Mouse (Mus musculus) midbrain, embryonic 15.5 days (tissue): Measurements from ENCODE around the gene Zfp385b. TPM values are rescaled to one million over a fixed set of nuclear protein-coding genes. Genes with fewer than 3 reads are reported as not detected.

Source experiments
- ATAC-seq: fragments of 200-750 bp; cut with Nextera tagmentation; replicated peaks from 2 replicates; pipeline ENCODE4 v1.8.0; 2017; ENCODE audit warnings: moderate TSS enrichment
- H3K27ac ChIP-seq: fragments of 300-500 bp; sonication (generic); 2 replicates; pipeline ENCODE4 v1.5.1; 2015; ENCODE audit warnings: mild to moderate bottlenecking, inconsistent platforms
- H3K27me3 ChIP-seq: fragments of 300-500 bp; sonication (generic); replicated peaks from 2 replicates; pipeline ENCODE4 v1.6.1; 2015; ENCODE audit warnings: inconsistent platforms
- H3K36me3 ChIP-seq: fragments of 300-500 bp; sonication (generic); replicated peaks from 2 replicates; pipeline ENCODE4 v1.6.1; 2015; ENCODE audit warnings: inconsistent platforms
- H3K4me1 ChIP-seq: fragments of 300-500 bp; sonication (generic); 2 replicates; pipeline ENCODE4 v1.6.1; 2015; ENCODE audit warnings: inconsistent platforms
- H3K4me2 ChIP-seq: fragments of 300-500 bp; sonication (generic); 2 replicates; pipeline ENCODE4 v1.6.1; 2015; ENCODE audit warnings: inconsistent platforms, mild to moderate bottlenecking, moderate library complexity
- H3K4me3 ChIP-seq: fragments of 300-500 bp; sonication (generic); 2 replicates; pipeline ENCODE4 v1.5.1; 2015; ENCODE audit warnings: mild to moderate bottlenecking, inconsistent platforms
- H3K9ac ChIP-seq: fragments of 300-500 bp; sonication (generic); 2 replicates; pipeline ENCODE4 v1.6.1; 2015; ENCODE audit warnings: mild to moderate bottlenecking, inconsistent platforms
- H3K9me3 ChIP-seq: fragments of 300-500 bp; sonication (generic); 2 replicates; pipeline ENCODE4 v1.6.1; 2016; ENCODE audit warnings: inconsistent platforms
- WGBS: fragments of 180-500 bp; shearing (Covaris S2); methylation state at CpG from one replicate; pipeline ENCODE4 v1.1.7; 2015; ENCODE audit warnings: mixed read lengths; 5-methylcytosine and 5-hydroxymethylcytosine counted together
- polyA plus RNA-seq: library from polyadenylated mRNA; unstranded; fragments of >200 nt; fragmentation: Nextera tagmentation; extraction: Ambion mirVana; gene quantifications from 2 replicates; pipeline ENCODE4 v1.2.1, GENCODE M21; 2015

The Zfp385b gene
- polyA plus RNA-seq, 1 experiment from 2014 or later: 13.2 TPM

GRCm38 (mm10) chr2:77519341-77519740, 300.1 kb downstream of the Zfp385b start:
- under 1% methylated on average over 14 of the region's 14 CpGs for WGBS
- H3K9me3 ChIP-seq: no peaks in the 10 kb centered on the region
- peak overlapping the region; percentile 61 for H3K4me2 ChIP-seq
- H3K27me3 ChIP-seq: no peaks in the 10 kb centered on the region
- ATAC-seq: peak; percentile 79
- no peaks in the 10 kb centered on the region for H3K36me3 ChIP-seq
- peak overlapping the region; percentile 33 for H3K4me3 ChIP-seq
- no peak overlapping the region; the same call in 1 of the 2 replicates for H3K27ac ChIP-seq
- peaks cover 16% of the 10 kb centered on the region for H3K4me1 ChIP-seq
- H3K9ac ChIP-seq: peak overlapping the region; percentile 13; the same call in 1 of the 2 replicates

- H3K9me3 ChIP-seq: no peaks in the 10 kb centered on the region
- H3K4me3 ChIP-seq: peak overlapping the region; percentile 33
- 7% methylated on average over 8 of the region's 8 CpGs for WGBS
- no peak overlapping the region for H3K27ac ChIP-seq
- no peak overlapping the region for H3K9ac ChIP-seq
- no peaks in the 10 kb centered on the region for H3K36me3 ChIP-seq
- peak; percentile 40; the same call in 1 of the 2 replicates for ATAC-seq
- H3K4me1 ChIP-seq: peaks cover 16% of the 10 kb centered on the region
- H3K27me3 ChIP-seq: no peaks in the 10 kb centered on the region
- H3K4me2 ChIP-seq: peak overlapping the region; percentile 61
Measured at GRCm38 (mm10) chr2:77518693-77519092, 300.7 kb downstream of the Zfp385b start.

- no peaks in the 10 kb centered on the region for H3K36me3 ChIP-seq
- WGBS: 81% methylated on average over 5 of the region's 5 CpGs
- no peak for ATAC-seq
- H3K4me3 ChIP-seq: no peak overlapping the region
- no peak overlapping the region for H3K27ac ChIP-seq
- H3K27me3 ChIP-seq: no peaks in the 10 kb centered on the region
- H3K9me3 ChIP-seq: no peaks in the 10 kb centered on the region
- H3K9ac ChIP-seq: no peak overlapping the region
- H3K4me2 ChIP-seq: no peak overlapping the region
- peaks cover 16% of the 10 kb centered on the region for H3K4me1 ChIP-seq
Measured at GRCm38 (mm10) chr2:77516606-77517005, 302.8 kb downstream of the Zfp385b start.

- 63% methylated on average over 6 of the region's 6 CpGs for WGBS
Measured at GRCm38 (mm10) chr2:77515654-77516053, 303.8 kb downstream of the Zfp385b start.

GRCm38 (mm10) chr2:77515011-77515410, 304.4 kb downstream of the Zfp385b start:
- H3K9me3 ChIP-seq: no peaks in the 10 kb centered on the region
- 70% methylated on average over 7 of the region's 7 CpGs for WGBS
- no peak for ATAC-seq
- H3K27ac ChIP-seq: no peak overlapping the region
- H3K27me3 ChIP-seq: no peaks in the 10 kb centered on the region
- no peak overlapping the region for H3K4me2 ChIP-seq
- no peak overlapping the region for H3K9ac ChIP-seq
- peaks cover 16% of the 10 kb centered on the region for H3K4me1 ChIP-seq
- H3K4me3 ChIP-seq: no peak overlapping the region
- no peaks in the 10 kb centered on the region for H3K36me3 ChIP-seq

More at GRCm38 (mm10) chr2:77515654-77516053, 303.8 kb downstream of the Zfp385b start:
- H3K27ac ChIP-seq: no peak overlapping the region
- no peak overlapping the region for H3K4me2 ChIP-seq
- ATAC-seq: no peak
- H3K27me3 ChIP-seq: no peaks in the 10 kb centered on the region
- H3K9me3 ChIP-seq: no peaks in the 10 kb centered on the region
- H3K36me3 ChIP-seq: no peaks in the 10 kb centered on the region
- H3K4me1 ChIP-seq: peaks cover 16% of the 10 kb centered on the region
- H3K4me3 ChIP-seq: no peak overlapping the region
- no peak overlapping the region for H3K9ac ChIP-seq

- Histone ChIP-seq H3K4me1 (peaks cover 12% of the 10 kb centered on the region), H3K27ac (no peak overlapping the region), H3K4me3 (no peak overlapping the region), H3K9me3 (no peaks in the 10 kb centered on the region), H3K9ac (no peak overlapping the region), H3K27me3 (no peaks in the 10 kb centered on the region), H3K36me3 (no peaks in the 10 kb centered on the region), H3K4me2 (no peak overlapping the region)
- no peak for ATAC-seq
- WGBS: 61% methylated on average over 4 of the region's 4 CpGs
Measured at GRCm38 (mm10) chr2:77514476-77514875, 305.0 kb downstream of the Zfp385b start.

- no peak overlapping the region for H3K9ac ChIP-seq
- H3K36me3 ChIP-seq: no peaks in the 10 kb centered on the region
- no peak overlapping the region for H3K27ac ChIP-seq
- peaks cover 7% of the 10 kb centered on the region; the same call in 1 of the 2 replicates for H3K4me1 ChIP-seq
- no peaks in the 10 kb centered on the region for H3K27me3 ChIP-seq
- no peaks in the 10 kb centered on the region for H3K9me3 ChIP-seq
- ATAC-seq: no peak
- WGBS: 77% methylated on average over 6 of the region's 6 CpGs
- no peak overlapping the region for H3K4me3 ChIP-seq
- H3K4me2 ChIP-seq: no peak overlapping the region
Measured at GRCm38 (mm10) chr2:77508731-77509130, 310.7 kb downstream of the Zfp385b start.

GRCm38 (mm10) chr2:77506308-77506707, 313.1 kb downstream of the Zfp385b start:
- H3K27ac ChIP-seq: no peak overlapping the region
- H3K9ac ChIP-seq: no peak overlapping the region
- peaks cover 7% of the 10 kb centered on the region; the same call in 1 of the 2 replicates for H3K4me1 ChIP-seq
- peak overlapping the region; percentile 17 for H3K4me2 ChIP-seq
- no peak overlapping the region for H3K4me3 ChIP-seq
- ATAC-seq: peak; percentile 59; the same call in 1 of the 2 replicates
- H3K27me3 ChIP-seq: no peaks in the 10 kb centered on the region
- no peaks in the 10 kb centered on the region for H3K9me3 ChIP-seq
- 5% methylated on average over 7 of the region's 7 CpGs for WGBS
- H3K36me3 ChIP-seq: no peaks in the 10 kb centered on the region

- no peaks in the 10 kb centered on the region for H3K27me3 ChIP-seq
- H3K4me3 ChIP-seq: no peak overlapping the region
- H3K9me3 ChIP-seq: no peaks in the 10 kb centered on the region
- no peak overlapping the region for H3K4me2 ChIP-seq
- H3K27ac ChIP-seq: no peak overlapping the region
- no peak for ATAC-seq
- no peaks in the 10 kb centered on the region for H3K36me3 ChIP-seq
- WGBS: 77% methylated on average over 1 of the region's 1 CpGs
- peaks cover 7% of the 10 kb centered on the region; the same call in 1 of the 2 replicates for H3K4me1 ChIP-seq
- no peak overlapping the region for H3K9ac ChIP-seq
Measured at GRCm38 (mm10) chr2:77505614-77506013, 313.8 kb downstream of the Zfp385b start.

- H3K4me2 ChIP-seq: no peak overlapping the region
- no peaks in the 10 kb centered on the region for H3K9me3 ChIP-seq
- H3K27ac ChIP-seq: no peak overlapping the region
- H3K4me1 ChIP-seq: peaks cover 7% of the 10 kb centered on the region; the same call in 1 of the 2 replicates
- no peaks in the 10 kb centered on the region for H3K27me3 ChIP-seq
- no peaks in the 10 kb centered on the region for H3K36me3 ChIP-seq
- WGBS: 84% methylated on average over 6 of the region's 6 CpGs
- ATAC-seq: no peak
- no peak overlapping the region for H3K4me3 ChIP-seq
- no peak overlapping the region for H3K9ac ChIP-seq
Measured at GRCm38 (mm10) chr2:77503674-77504351, 315.6 kb downstream of the Zfp385b start.

GRCm38 (mm10) chr2:77503217-77503616, 316.2 kb downstream of the Zfp385b start:
- H3K4me2 ChIP-seq: no peak overlapping the region
- H3K36me3 ChIP-seq: no peaks in the 10 kb centered on the region
- no peaks in the 10 kb centered on the region for H3K27me3 ChIP-seq
- no peak for ATAC-seq
- WGBS: 88% methylated on average over 8 of the region's 8 CpGs
- no peak overlapping the region for H3K27ac ChIP-seq
- peaks cover 7% of the 10 kb centered on the region; the same call in 1 of the 2 replicates for H3K4me1 ChIP-seq
- H3K9me3 ChIP-seq: no peaks in the 10 kb centered on the region
- H3K4me3 ChIP-seq: no peak overlapping the region
- H3K9ac ChIP-seq: no peak overlapping the region

GRCm38 (mm10) chr2:77502458-77502857, 317.0 kb downstream of the Zfp385b start:
- Histone ChIP-seq H3K4me2 (no peak overlapping the region), H3K4me1 (peaks cover 7% of the 10 kb centered on the region; the same call in 1 of the 2 replicates), H3K27me3 (no peaks in the 10 kb centered on the region), H3K9me3 (no peaks in the 10 kb centered on the region), H3K36me3 (no peaks in the 10 kb centered on the region), H3K27ac (no peak overlapping the region), H3K4me3 (no peak overlapping the region), H3K9ac (no peak overlapping the region)
- 83% methylated on average over 8 of the region's 8 CpGs for WGBS
- ATAC-seq: no peak

GRCm38 (mm10) chr2:77500480-77500879, 319.0 kb downstream of the Zfp385b start:
- ATAC-seq: no peak
- 46% methylated on average over 6 of the region's 6 CpGs for WGBS
- H3K9me3 ChIP-seq: no peaks in the 10 kb centered on the region
- H3K36me3 ChIP-seq: no peaks in the 10 kb centered on the region
- H3K27me3 ChIP-seq: no peaks in the 10 kb centered on the region
- no peak overlapping the region for H3K9ac ChIP-seq
- no peak overlapping the region for H3K27ac ChIP-seq
- H3K4me3 ChIP-seq: no peak overlapping the region
- H3K4me2 ChIP-seq: no peak overlapping the region
- no peaks in the 10 kb centered on the region for H3K4me1 ChIP-seq
